Mouse (Mus musculus) adrenal gland, adult 18-20 months (tissue): ENCODE measurements around the gene Olfr571. TPM values are rescaled to one million over a fixed set of nuclear protein-coding genes. Genes with fewer than 3 reads are reported as not detected.

ENCODE experiments used
- DNase-seq, 2 experiments: peaks; one replicate each; pipeline ENCODE4 v3.0.0; 2021 to 2022; ENCODE audit warnings: low spot score in 2 of 2
- long read RNA-seq, 2 experiments: library from polyadenylated mRNA; stranded (forward); transcript quantifications; one replicate each; pipeline ENCODE4 v2.0.0; 2021
- total RNA-seq, 2 experiments: library from RNA; stranded (reverse); gene quantifications; 1 replicate in 1 of 2; 2 replicates in 1 of 2; pipeline ENCODE4 v1.2.3; 2021

Olfr571 gene
- not detected for total RNA-seq
- long read RNA-seq, experiment 1: 0 reads
- long read RNA-seq, experiment 2: 0 reads

DNA sequence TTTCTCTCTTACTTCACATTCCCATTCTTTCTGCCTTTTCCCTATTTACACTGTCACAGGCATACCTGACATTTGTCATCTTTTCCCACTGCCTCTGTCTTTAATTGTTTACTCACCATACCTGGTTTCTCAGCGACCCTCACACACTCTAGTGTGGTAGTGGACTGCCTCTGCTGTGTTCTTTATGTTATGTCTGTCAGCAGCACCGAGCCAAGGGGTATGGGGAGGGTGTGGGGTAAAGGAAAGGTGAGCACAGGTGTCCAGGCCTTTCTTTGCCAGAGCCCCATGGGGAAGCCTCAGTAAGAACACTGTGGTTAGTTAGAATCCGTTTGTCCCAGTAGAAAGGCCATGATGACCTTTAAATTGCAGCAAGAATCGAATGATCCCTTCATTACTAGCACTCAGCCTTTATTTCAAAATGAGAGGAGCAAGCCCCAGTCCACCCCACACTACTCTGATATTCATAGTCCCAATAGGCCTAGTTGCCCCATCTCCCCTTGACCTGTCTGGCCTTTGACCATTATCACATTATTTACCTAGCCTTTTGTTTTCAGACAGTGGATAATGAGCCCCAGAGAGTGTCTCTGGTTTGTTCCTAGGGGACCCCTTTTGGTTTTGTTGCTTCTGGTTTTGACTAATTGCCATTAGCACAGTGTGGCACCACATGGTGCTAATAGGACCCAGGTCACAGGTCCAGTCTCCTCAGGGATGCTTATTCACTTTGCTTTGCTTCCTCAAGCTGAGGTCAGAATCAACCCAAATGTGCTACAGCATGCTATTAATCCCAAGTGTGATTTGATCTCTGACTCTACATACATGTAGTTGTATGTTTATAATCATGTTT, at the start of gene Olfr571:
TSS of gene Olfr571 (minus strand) at position 505 of the 844 bp plus-strand sequence.
- no peak for DNase-seq

GRCm38 (mm10) chr7:102962360-102962759, 45.0 kb upstream of the Olfr571 start, which contains the start of gene Olfr576:
TSS of gene Olfr576 (plus strand) at chr7:102962660.
- DNase-seq: no peak

DNA sequence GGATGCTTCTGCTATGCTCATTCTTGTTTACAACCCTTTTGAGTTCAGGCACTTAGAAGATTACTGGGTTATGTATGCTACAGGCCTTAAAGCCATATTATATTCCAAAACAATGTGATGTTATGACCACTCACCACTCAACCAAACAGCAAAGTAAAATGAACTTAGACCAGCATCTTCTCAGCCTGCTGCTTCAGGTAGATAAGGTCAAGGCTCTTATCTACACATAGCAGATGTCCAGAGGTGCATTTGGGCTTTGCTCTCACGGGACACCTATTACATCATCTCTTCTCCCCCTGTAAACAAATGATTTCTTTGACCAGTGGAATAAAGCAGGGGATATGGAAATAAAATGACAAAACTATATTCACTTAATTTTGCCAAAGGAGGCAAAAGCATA, 41.3 kb upstream of the Olfr571 start, which contains the start of gene Olfr575:
TSS of gene Olfr575 (minus strand) at position 183 of the 400 bp plus-strand sequence.
- DNase-seq: no peak

GRCm38 (mm10) chr7:102958137-102958536, 40.8 kb upstream of the Olfr571 start:
- DNase-seq: no peak

DNA sequence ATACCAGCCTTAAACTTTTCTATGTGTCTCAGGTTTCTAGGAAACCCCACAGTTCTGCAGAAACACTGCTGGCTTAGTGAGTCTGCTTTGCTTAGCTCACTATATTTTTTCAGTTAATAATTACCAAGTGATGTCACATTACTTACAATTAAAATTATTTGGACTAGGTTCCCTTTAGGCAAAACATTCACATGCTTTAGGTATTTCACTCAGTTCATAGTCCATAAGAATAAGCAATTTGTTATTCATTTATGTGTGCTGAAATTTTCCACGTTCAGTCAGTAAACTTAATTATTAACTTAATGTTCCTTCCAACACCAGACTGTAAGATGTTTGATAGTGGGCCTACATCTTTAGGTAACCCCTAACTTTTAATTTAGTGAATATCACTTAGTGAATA, 33.4 kb upstream of the Olfr571 start:
- DNase-seq: no peak

- no peak for DNase-seq
Measured at GRCm38 (mm10) chr7:102948167-102948566, 30.8 kb upstream of the Olfr571 start, which contains the start of gene Olfr574. TSS of gene Olfr574 (plus strand) at chr7:102948467.

DNA sequence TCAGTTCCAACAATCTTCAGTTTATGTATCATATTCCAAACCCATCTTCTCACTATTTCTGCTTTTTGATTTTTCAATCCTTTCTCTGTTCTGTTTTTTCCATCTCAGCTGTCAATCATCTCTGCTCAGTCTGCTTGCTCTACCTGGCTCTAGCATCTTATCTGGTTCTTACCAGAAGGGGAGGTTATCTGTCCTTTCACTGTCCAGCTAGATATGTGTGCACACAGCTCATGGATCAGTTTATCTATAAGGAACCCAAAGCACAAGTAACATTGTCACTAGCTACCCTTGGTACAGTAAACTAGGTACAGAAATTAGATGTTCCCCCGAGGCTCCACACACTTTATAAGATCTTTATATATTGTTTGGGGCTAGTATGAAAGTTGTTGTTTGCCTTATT, 26.1 kb upstream of the Olfr571 start:
- no peak for DNase-seq

GRCm38 (mm10) chr7:102942475-102942874, 25.1 kb upstream of the Olfr571 start, which contains the start of gene Olfr573-ps1:
TSS of gene Olfr573-ps1 (minus strand) at chr7:102942575.
- DNase-seq: no peak

DNA sequence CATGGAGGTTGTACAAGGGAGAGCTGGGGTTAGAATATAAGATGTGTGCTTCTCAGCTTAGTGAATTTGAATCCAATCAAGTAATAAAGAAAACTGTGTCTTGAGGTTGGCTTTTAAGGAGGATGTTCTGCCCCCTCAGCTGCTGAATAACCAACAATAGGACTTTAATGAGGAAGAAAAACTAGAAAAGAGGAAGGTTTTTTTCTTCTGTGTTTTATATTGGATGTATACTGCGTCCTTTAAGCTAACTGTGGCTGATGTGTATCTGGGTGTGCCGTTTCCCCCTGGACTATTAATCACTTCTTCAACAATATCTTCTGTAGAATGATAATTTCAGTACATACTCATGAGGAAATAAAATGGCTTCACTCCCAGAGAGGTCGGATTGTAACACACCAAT, 9.8 kb upstream of the Olfr571 start:
- DNase-seq: no peak

DNA sequence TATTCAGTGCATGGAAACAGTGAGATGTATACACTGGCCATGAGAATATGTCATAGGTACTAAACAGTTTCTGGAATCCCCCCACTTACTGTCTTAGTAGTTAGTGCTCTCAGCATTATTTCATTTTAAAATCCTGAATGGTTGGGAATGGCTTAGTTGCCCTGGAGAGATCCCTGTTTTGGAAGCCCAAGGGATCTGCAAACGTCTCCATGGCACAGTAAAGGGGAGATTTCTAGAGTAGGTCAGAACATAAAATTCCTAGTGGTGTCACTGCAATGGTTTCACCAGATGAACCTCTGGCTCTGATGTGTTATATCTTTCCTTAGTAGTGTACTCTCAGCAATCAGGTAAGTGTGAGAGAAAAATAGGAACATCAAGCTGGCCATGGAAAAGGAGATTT, 6.8 kb upstream of the Olfr571 start, which contains the start of gene Olfr572:
TSS of gene Olfr572 (plus strand) at position 301 of the 400 bp plus-strand sequence.
- DNase-seq: no peak

- no peak for DNase-seq
Measured at GRCm38 (mm10) chr7:102919632-102920031, 2.3 kb upstream of the Olfr571 start.

DNA sequence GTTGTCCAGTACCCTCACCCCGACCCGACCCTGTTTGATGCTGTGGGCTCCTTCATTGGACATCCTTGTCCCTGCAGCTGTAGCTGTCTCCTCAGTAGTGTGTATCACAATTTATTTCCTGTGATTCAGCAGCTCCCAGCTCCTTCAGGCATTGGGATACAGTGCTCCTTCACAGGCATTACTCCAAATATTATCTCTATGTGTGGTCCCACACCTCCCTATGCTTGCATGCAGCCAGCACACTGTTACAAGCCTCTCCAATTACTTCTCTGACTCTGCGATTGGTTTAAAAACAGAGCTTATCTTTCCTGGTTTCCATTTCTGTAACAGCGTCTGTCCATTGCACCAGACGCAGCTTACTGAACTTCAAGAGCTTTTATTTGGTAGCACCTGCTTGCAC, 931 bp downstream of the Olfr571 start:
- no peak for DNase-seq

- DNase-seq: no peak
Measured at GRCm38 (mm10) chr7:102915261-102915660, 2.1 kb downstream of the Olfr571 start.

- DNase-seq: no peak
Measured at GRCm38 (mm10) chr7:102890782-102891181, 26.6 kb downstream of the Olfr571 start, which contains the start of gene Olfr569. TSS of gene Olfr569 (minus strand) at chr7:102890882.

GRCm38 (mm10) chr7:102876822-102877221, 40.5 kb downstream of the Olfr571 start, which contains the start of gene Olfr568:
TSS of gene Olfr568 (plus strand) at chr7:102877122.
- DNase-seq: no peak

GRCm38 (mm10) chr7:102858665-102859064, 58.7 kb downstream of the Olfr571 start, which contains the start of gene Olfr566:
TSS of gene Olfr566 (minus strand) at chr7:102858765.
- DNase-seq: no peak

- no peak for DNase-seq
Measured at GRCm38 (mm10) chr7:102855807-102856206, 61.5 kb downstream of the Olfr571 start.

Other genes starting within 250 kb of the Olfr571 start
- 1 to 10 TPM; 7.8 to 9.1 TPM for gene Trim68, start 230.2 kb downstream of the Olfr571 start, total RNA-seq
- gene Olfr557, start 221.6 kb downstream of the Olfr571 start, total RNA-seq: not detected
- gene Olfr558, start 215.3 kb downstream of the Olfr571 start, total RNA-seq: under 1 TPM; 0.36 to 0.45 TPM
- not detected for gene Olfr33, start 198.5 kb downstream of the Olfr571 start, total RNA-seq
- not detected for gene Olfr559, start 190.0 kb downstream of the Olfr571 start, total RNA-seq
- not detected for gene Olfr560, start 158.2 kb downstream of the Olfr571 start, total RNA-seq
- gene Olfr78, start 158.1 kb downstream of the Olfr571 start, total RNA-seq: under 1 TPM in 1 of 2 experiments, not detected in 1; 0.22 TPM
- not detected for gene Olfr561, start 146.3 kb downstream of the Olfr571 start, total RNA-seq
- gene Olfr564, start 114.1 kb downstream of the Olfr571 start, total RNA-seq: not detected
- not detected for gene Olfr566, start 58.8 kb downstream of the Olfr571 start, total RNA-seq
- not detected for gene Olfr568, start 40.4 kb downstream of the Olfr571 start, total RNA-seq
- not detected for gene Olfr569, start 26.7 kb downstream of the Olfr571 start, total RNA-seq
- gene Olfr570, start 23.0 kb downstream of the Olfr571 start, total RNA-seq: not detected
- gene Olfr572, start 6.9 kb upstream of the Olfr571 start, total RNA-seq: not detected
- gene Olfr573-ps1, start 25.0 kb upstream of the Olfr571 start, total RNA-seq: not detected
- under 1 TPM in 1 of 2 experiments, not detected in 1; 0.38 TPM for gene Olfr574, start 30.9 kb upstream of the Olfr571 start, total RNA-seq
- gene Olfr575, start 41.2 kb upstream of the Olfr571 start, total RNA-seq: not detected
- gene Olfr576, start 45.1 kb upstream of the Olfr571 start, total RNA-seq: not detected
- gene Olfr577, start 58.4 kb upstream of the Olfr571 start, total RNA-seq: not detected
- not detected for gene Olfr578, start 71.8 kb upstream of the Olfr571 start, total RNA-seq
- not detected for gene Olfr582, start 120.5 kb upstream of the Olfr571 start, total RNA-seq
- gene Olfr583, start 133.8 kb upstream of the Olfr571 start, total RNA-seq: not detected
- not detected for gene Olfr584, start 164.3 kb upstream of the Olfr571 start, total RNA-seq
- gene Olfr585, start 180.2 kb upstream of the Olfr571 start, total RNA-seq: not detected
- not detected for gene Olfr586, start 208.1 kb upstream of the Olfr571 start, total RNA-seq
- not detected for gene Olfr588-ps1, start 223.3 kb upstream of the Olfr571 start, total RNA-seq
- not detected for gene Olfr589, start 238.8 kb upstream of the Olfr571 start, total RNA-seq